Mouse (Mus musculus): ENCODE results near the gene Cemip2. TPM values are rescaled to one million over a fixed set of nuclear protein-coding genes. Genes with fewer than 3 reads are reported as not detected.

Gene Cemip2
- polyA plus RNA-seq, 1 experiment from 2014 or later, result 13.0 TPM

- Histone ChIP-seq H3K4me3 (replicated peaks; ENCODE audit: low read length) (no peak overlapping the region), H3K27me3 (ENCODE audit: control insufficient read depth, insufficient read depth, low read length) (no peaks in the 10 kb centered on the region), H3K9me3 (replicated peaks; ENCODE audit: control insufficient read depth, low read length) (no peaks in the 10 kb centered on the region), H3K36me3 (ENCODE audit: control insufficient read depth, insufficient read depth, low read length) (peaks cover 2% of the 10 kb centered on the region; the same call in 1 of the 2 replicates), H3K9ac (ENCODE audit: low read length) (no peak overlapping the region), H3K27ac (ENCODE audit: low read length) (no peak overlapping the region), H3K4me1 (ENCODE audit: control insufficient read depth, insufficient read depth, low read length) (no peaks in the 10 kb centered on the region), H3K4me2 (ENCODE audit: low read depth, low read length) (no peak overlapping the region)
- no peak for ATAC-seq (ENCODE audit: insufficient read depth, low FRiP score)
- 85% methylated on average over 5 of the region's 5 CpGs for WGBS
Observed at GRCm38 (mm10) chr19:21854526-21855228, 76.5 kb downstream of the Cemip2 start.

GRCm38 (mm10) chr19:21855421-21856128 lies 77.4 kb downstream of the Cemip2 start:
- 87% methylated on average over 8 of the region's 8 CpGs for WGBS
- Histone ChIP-seq H3K27me3 (ENCODE audit: control insufficient read depth, insufficient read depth, low read length) (no peaks in the 10 kb centered on the region), H3K9ac (ENCODE audit: low read length) (no peak overlapping the region), H3K4me2 (ENCODE audit: low read depth, low read length) (no peak overlapping the region), H3K36me3 (ENCODE audit: control insufficient read depth, insufficient read depth, low read length) (no peaks in the 10 kb centered on the region), H3K9me3 (replicated peaks; ENCODE audit: control insufficient read depth, low read length) (no peaks in the 10 kb centered on the region), H3K27ac (ENCODE audit: low read length) (no peak overlapping the region), H3K4me3 (replicated peaks; ENCODE audit: low read length) (no peak overlapping the region), H3K4me1 (ENCODE audit: control insufficient read depth, insufficient read depth, low read length) (no peaks in the 10 kb centered on the region)
- no peak for ATAC-seq (ENCODE audit: insufficient read depth, low FRiP score)

- Histone ChIP-seq H3K4me3 (replicated peaks; ENCODE audit: low read length) (no peak overlapping the region), H3K27ac (ENCODE audit: low read length) (no peak overlapping the region), H3K9me3 (replicated peaks; ENCODE audit: control insufficient read depth, low read length) (no peaks in the 10 kb centered on the region), H3K9ac (ENCODE audit: low read length) (no peak overlapping the region), H3K4me1 (ENCODE audit: control insufficient read depth, insufficient read depth, low read length) (no peaks in the 10 kb centered on the region), H3K4me2 (ENCODE audit: low read depth, low read length) (no peak overlapping the region), H3K36me3 (ENCODE audit: control insufficient read depth, insufficient read depth, low read length) (no peaks in the 10 kb centered on the region), H3K27me3 (ENCODE audit: control insufficient read depth, insufficient read depth, low read length) (no peaks in the 10 kb centered on the region)
- ATAC-seq (ENCODE audit: insufficient read depth, low FRiP score), result no peak
- WGBS, result 47% methylated on average over 12 of the region's 12 CpGs
Observed at GRCm38 (mm10) chr19:21858846-21859521, 80.8 kb downstream of the Cemip2 start.

- no peak overlapping the region for H3K27ac ChIP-seq (ENCODE audit: low read length)
- ATAC-seq (ENCODE audit: insufficient read depth, low FRiP score), result no peak
- H3K27me3 ChIP-seq (ENCODE audit: control insufficient read depth, insufficient read depth, low read length), result no peaks in the 10 kb centered on the region
- no peaks in the 10 kb centered on the region for H3K4me1 ChIP-seq (ENCODE audit: control insufficient read depth, insufficient read depth, low read length)
- no peak overlapping the region for H3K4me3 ChIP-seq (replicated peaks; ENCODE audit: low read length)
- H3K9ac ChIP-seq (ENCODE audit: low read length), result no peak overlapping the region
- no peaks in the 10 kb centered on the region for H3K9me3 ChIP-seq (replicated peaks; ENCODE audit: control insufficient read depth, low read length)
- 84% methylated on average over 5 of the region's 5 CpGs for WGBS
- H3K4me2 ChIP-seq (ENCODE audit: low read depth, low read length), result no peak overlapping the region
- no peaks in the 10 kb centered on the region for H3K36me3 ChIP-seq (ENCODE audit: control insufficient read depth, insufficient read depth, low read length)
Observed at GRCm38 (mm10) chr19:21860132-21860531, 82.0 kb downstream of the Cemip2 start.

- no peaks in the 10 kb centered on the region for H3K36me3 ChIP-seq (ENCODE audit: control insufficient read depth, insufficient read depth, low read length)
- no peak for ATAC-seq (ENCODE audit: insufficient read depth, low FRiP score)
- no peak overlapping the region for H3K27ac ChIP-seq (ENCODE audit: low read length)
- H3K4me1 ChIP-seq (ENCODE audit: control insufficient read depth, insufficient read depth, low read length), result no peaks in the 10 kb centered on the region
- H3K27me3 ChIP-seq (ENCODE audit: control insufficient read depth, insufficient read depth, low read length), result no peaks in the 10 kb centered on the region
- no peak overlapping the region for H3K4me2 ChIP-seq (ENCODE audit: low read depth, low read length)
- H3K9ac ChIP-seq (ENCODE audit: low read length), result no peak overlapping the region
- no peaks in the 10 kb centered on the region for H3K9me3 ChIP-seq (replicated peaks; ENCODE audit: control insufficient read depth, low read length)
- WGBS, result 89% methylated on average over 6 of the region's 6 CpGs
- H3K4me3 ChIP-seq (replicated peaks; ENCODE audit: low read length), result no peak overlapping the region
Observed at GRCm38 (mm10) chr19:21860894-21861293, 82.8 kb downstream of the Cemip2 start.

GRCm38 (mm10) chr19:21862289-21862990 lies 84.3 kb downstream of the Cemip2 start:
- Histone ChIP-seq H3K4me1 (ENCODE audit: control insufficient read depth, insufficient read depth, low read length) (no peaks in the 10 kb centered on the region), H3K27me3 (ENCODE audit: control insufficient read depth, insufficient read depth, low read length) (no peaks in the 10 kb centered on the region), H3K9me3 (replicated peaks; ENCODE audit: control insufficient read depth, low read length) (no peaks in the 10 kb centered on the region), H3K4me2 (ENCODE audit: low read depth, low read length) (no peak overlapping the region), H3K4me3 (replicated peaks; ENCODE audit: low read length) (no peak overlapping the region), H3K36me3 (ENCODE audit: control insufficient read depth, insufficient read depth, low read length) (no peaks in the 10 kb centered on the region), H3K27ac (ENCODE audit: low read length) (no peak overlapping the region), H3K9ac (ENCODE audit: low read length) (no peak overlapping the region)
- ATAC-seq (ENCODE audit: insufficient read depth, low FRiP score), result no peak
- 73% methylated on average over 5 of the region's 5 CpGs for WGBS

- no peaks in the 10 kb centered on the region for H3K9me3 ChIP-seq (replicated peaks; ENCODE audit: control insufficient read depth, low read length)
- H3K4me1 ChIP-seq (ENCODE audit: control insufficient read depth, insufficient read depth, low read length), result no peaks in the 10 kb centered on the region
- ATAC-seq (ENCODE audit: insufficient read depth, low FRiP score), result no peak
- no peak overlapping the region for H3K9ac ChIP-seq (ENCODE audit: low read length)
- no peak overlapping the region for H3K4me2 ChIP-seq (ENCODE audit: low read depth, low read length)
- H3K4me3 ChIP-seq (replicated peaks; ENCODE audit: low read length), result no peak overlapping the region
- no peaks in the 10 kb centered on the region for H3K36me3 ChIP-seq (ENCODE audit: control insufficient read depth, insufficient read depth, low read length)
- no peaks in the 10 kb centered on the region for H3K27me3 ChIP-seq (ENCODE audit: control insufficient read depth, insufficient read depth, low read length)
- 81% methylated on average over 9 of the region's 9 CpGs for WGBS
- no peak overlapping the region for H3K27ac ChIP-seq (ENCODE audit: low read length)
Observed at GRCm38 (mm10) chr19:21862991-21863931, 85.1 kb downstream of the Cemip2 start.

- no peaks in the 10 kb centered on the region for H3K4me1 ChIP-seq (ENCODE audit: control insufficient read depth, insufficient read depth, low read length)
- H3K27ac ChIP-seq (ENCODE audit: low read length), result no peak overlapping the region
- 70% methylated on average over 7 of the region's 7 CpGs for WGBS
- no peak for ATAC-seq (ENCODE audit: insufficient read depth, low FRiP score)
- H3K36me3 ChIP-seq (ENCODE audit: control insufficient read depth, insufficient read depth, low read length), result no peaks in the 10 kb centered on the region
- no peaks in the 10 kb centered on the region for H3K9me3 ChIP-seq (replicated peaks; ENCODE audit: control insufficient read depth, low read length)
- H3K27me3 ChIP-seq (ENCODE audit: control insufficient read depth, insufficient read depth, low read length), result no peaks in the 10 kb centered on the region
- H3K9ac ChIP-seq (ENCODE audit: low read length), result no peak overlapping the region
- H3K4me2 ChIP-seq (ENCODE audit: low read depth, low read length), result no peak overlapping the region
- no peak overlapping the region for H3K4me3 ChIP-seq (replicated peaks; ENCODE audit: low read length)
Observed at GRCm38 (mm10) chr19:21865242-21866055, 87.3 kb downstream of the Cemip2 start.
